Mouse (Mus musculus) C2C12 (cell line): ENCODE measurements around the gene Prickle2. TPM values are rescaled to one million over a fixed set of nuclear protein-coding genes. Genes with fewer than 3 reads are reported as not detected.

Source experiments
- H3K27me3 ChIP-seq: one replicate; pipeline ENCODE4 v1.6.1; 2011; ENCODE audit not compliant: control insufficient read depth, insufficient read depth, insufficient read length
- H3K36me3 ChIP-seq: one replicate; pipeline ENCODE4 v1.6.1; 2011; ENCODE audit not compliant: control insufficient read depth, insufficient read depth
- H3K4me3 ChIP-seq: one replicate; pipeline ENCODE4 v1.5.1; 2011; ENCODE audit warnings: mild to moderate bottlenecking, control low read depth; ENCODE audit not compliant: poor library complexity, insufficient read depth, severe bottlenecking
- H3K79me2 ChIP-seq: one replicate; pipeline ENCODE4 v1.6.1; 2011; ENCODE audit not compliant: control insufficient read depth, insufficient read depth
- H3K79me3 ChIP-seq: one replicate; pipeline ENCODE4 v1.6.1; 2011; ENCODE audit warnings: low read depth, control low read depth
- H3ac ChIP-seq: one replicate; pipeline ENCODE3; 2011; ENCODE audit warnings: low read depth; ENCODE audit not compliant: control insufficient read depth, insufficient read length
- CEBPB ChIP-seq: IDR thresholded peaks from one replicate; pipeline ENCODE4 v1.6.1; 2011; ENCODE audit warnings: low read depth, mild to moderate bottlenecking, control low read depth, moderate library complexity
- CTCF ChIP-seq: IDR thresholded peaks from one replicate; pipeline ENCODE4 v1.5.1; 2011; ENCODE audit not compliant: control insufficient read depth, insufficient read depth, insufficient read length
- FOSL1 ChIP-seq: IDR thresholded peaks from one replicate; pipeline ENCODE4 v1.8.0; 2011; ENCODE audit warnings: mild to moderate bottlenecking, low read length; ENCODE audit not compliant: poor library complexity, insufficient read depth, severe bottlenecking
- MAX ChIP-seq: IDR thresholded peaks from one replicate; pipeline ENCODE4 v1.6.1; 2011; ENCODE audit warnings: mild to moderate bottlenecking, control low read depth
- MYOD1 ChIP-seq: IDR thresholded peaks from one replicate; pipeline ENCODE4 v1.6.1; 2011; ENCODE audit warnings: low read depth; ENCODE audit not compliant: control insufficient read depth, insufficient read length
- MYOG ChIP-seq: IDR thresholded peaks from one replicate; pipeline ENCODE4 v1.6.1; 2011; ENCODE audit not compliant: control insufficient read depth, insufficient read length; ENCODE audit errors: extremely low read depth
- USF1 ChIP-seq: IDR thresholded peaks from one replicate; pipeline ENCODE4 v1.6.1; 2011; ENCODE audit warnings: low read depth, mild to moderate bottlenecking, control low read depth, moderate library complexity
- polyA plus RNA-seq: library from polyadenylated mRNA; unstranded; fragments of >200 nt; fragmentation: generic; extraction: Trizol; gene quantifications from one replicate; pipeline ENCODE4 v1.2.1, GENCODE M21; 2012; ENCODE audit warnings: missing spikeins

The Prickle2 gene
- polyA plus RNA-seq, 1 experiment = 0.02 TPM

GRCm38 (mm10) chr6:92506276-92506675, 199.7 kb downstream of the Prickle2 start:
- no peaks in the 10 kb centered on the region for H3K79me2 ChIP-seq
- no peaks in the 10 kb centered on the region for H3K79me3 ChIP-seq
- no peaks in the 10 kb centered on the region for H3K36me3 ChIP-seq
- H3K4me3 ChIP-seq = no peak overlapping the region
- TF ChIP-seq MYOG (no peak), FOSL1 (no peak)
- H3K27me3 ChIP-seq = no peaks in the 10 kb centered on the region
- H3ac ChIP-seq = no peak overlapping the region

GRCm38 (mm10) chr6:92499449-92499848, 206.5 kb downstream of the Prickle2 start:
- Histone ChIP-seq H3K4me3 (no peak overlapping the region), H3K79me3 (no peaks in the 10 kb centered on the region), H3ac (no peak overlapping the region), H3K27me3 (no peaks in the 10 kb centered on the region), H3K36me3 (no peaks in the 10 kb centered on the region), H3K79me2 (no peaks in the 10 kb centered on the region)
- no peak for TF ChIP-seq FOSL1
- no peak for TF ChIP-seq CTCF
- no peak for TF ChIP-seq MYOD1
- TF ChIP-seq MAX = no peak
- TF ChIP-seq MYOG = no peak
- no peak for TF ChIP-seq USF1
- TF ChIP-seq CEBPB = no peak

GRCm38 (mm10) chr6:92498574-92498973, 207.4 kb downstream of the Prickle2 start:
- Histone ChIP-seq H3K79me3 (no peaks in the 10 kb centered on the region), H3K4me3 (no peak overlapping the region), H3K79me2 (no peaks in the 10 kb centered on the region), H3K27me3 (no peaks in the 10 kb centered on the region), H3ac (no peak overlapping the region), H3K36me3 (no peaks in the 10 kb centered on the region)
- no peak for TF ChIP-seq FOSL1
- TF ChIP-seq CEBPB = no peak

- Histone ChIP-seq H3K36me3 (no peaks in the 10 kb centered on the region), H3K4me3 (no peak overlapping the region), H3K27me3 (no peaks in the 10 kb centered on the region), H3ac (no peak overlapping the region), H3K79me3 (no peaks in the 10 kb centered on the region), H3K79me2 (no peaks in the 10 kb centered on the region)
- TF ChIP-seq CTCF = no peak
- no peak for TF ChIP-seq CEBPB
- TF ChIP-seq FOSL1 = no peak
- TF ChIP-seq MAX = no peak
- no peak for TF ChIP-seq MYOD1
- no peak for TF ChIP-seq MYOG
- no peak for TF ChIP-seq USF1
Measured at GRCm38 (mm10) chr6:92497279-92497678, 208.7 kb downstream of the Prickle2 start.

- no peaks in the 10 kb centered on the region for H3K36me3 ChIP-seq
- H3K27me3 ChIP-seq = no peaks in the 10 kb centered on the region
- H3K79me3 ChIP-seq = no peaks in the 10 kb centered on the region
- TF ChIP-seq MAX (no peak), FOSL1 (no peak), CTCF (no peak), USF1 (no peak), CEBPB (no peak), MYOG (no peak), MYOD1 (no peak)
- H3ac ChIP-seq = no peak overlapping the region
- H3K79me2 ChIP-seq = no peaks in the 10 kb centered on the region
- H3K4me3 ChIP-seq = no peak overlapping the region
Measured at GRCm38 (mm10) chr6:92495500-92495899, 210.5 kb downstream of the Prickle2 start.

- H3ac ChIP-seq = no peak overlapping the region
- H3K36me3 ChIP-seq = no peaks in the 10 kb centered on the region
- no peaks in the 10 kb centered on the region for H3K79me2 ChIP-seq
- H3K79me3 ChIP-seq = no peaks in the 10 kb centered on the region
- H3K27me3 ChIP-seq = no peaks in the 10 kb centered on the region
- no peak overlapping the region for H3K4me3 ChIP-seq
- no peak for TF ChIP-seq FOSL1
- no peak for TF ChIP-seq MAX
- no peak for TF ChIP-seq CTCF
- no peak for TF ChIP-seq USF1
- TF ChIP-seq MYOG = no peak
- TF ChIP-seq CEBPB = no peak
Measured at GRCm38 (mm10) chr6:92481690-92481956, 224.3 kb downstream of the Prickle2 start.
